Mouse (Mus musculus) thymus, postnatal 36 days (tissue): Measurements from ENCODE around the gene E2f4.

Experiments used
- DNase-seq, 2 experiments: peaks; one replicate each; pipeline ENCODE4 v3.0.0; 2022; ENCODE audit warnings: mixed read lengths in 2 of 2

The E2f4 gene

DNA sequence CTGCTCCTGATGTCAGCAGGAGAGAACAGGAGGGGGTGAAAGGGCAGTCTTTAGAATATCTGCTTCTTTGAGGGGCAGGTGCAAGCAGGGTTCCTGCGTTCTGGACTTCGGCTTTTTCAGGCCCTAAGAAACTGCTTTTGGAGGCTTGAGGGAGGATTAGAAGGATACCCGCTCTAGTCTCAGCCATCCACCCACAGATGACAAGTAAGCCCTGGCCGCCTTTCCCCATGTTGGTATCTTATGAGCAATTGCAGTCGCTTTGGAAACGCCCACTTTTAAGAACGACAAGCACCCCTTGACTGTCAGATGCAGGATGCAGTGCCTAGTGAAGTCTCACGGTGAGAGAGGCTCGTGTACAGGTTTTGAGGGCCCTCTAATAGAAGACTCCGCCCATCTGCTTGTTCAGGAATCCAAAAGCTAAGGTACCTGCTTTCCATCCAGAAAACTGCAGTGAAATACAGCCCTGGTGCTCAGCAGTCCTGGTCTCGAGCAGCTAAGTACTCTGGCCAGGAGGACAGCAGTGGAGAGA, 21.3 kb downstream of the E2f4 start:
- no peak for DNase-seq

DNA sequence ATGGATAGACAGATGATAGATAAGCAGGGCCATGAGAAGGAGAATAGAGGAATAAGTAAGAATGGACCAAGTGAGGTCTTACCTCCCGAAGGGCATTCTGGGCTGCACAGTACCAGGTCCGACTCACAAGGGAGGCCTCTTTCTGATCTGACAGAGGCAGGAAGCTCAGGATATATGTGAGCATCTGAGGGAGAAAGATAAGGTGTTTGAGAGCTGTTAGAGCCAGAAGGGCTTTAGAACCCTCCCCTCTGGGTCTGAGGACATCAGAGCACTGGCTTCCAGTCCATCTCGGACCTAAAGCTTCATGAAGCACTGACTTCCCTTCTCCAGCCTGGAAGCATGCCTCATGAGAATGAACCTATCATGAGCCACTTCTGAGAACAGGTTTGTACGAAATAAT, 25.7 kb downstream of the E2f4 start:
- DNase-seq: no peak

DNA sequence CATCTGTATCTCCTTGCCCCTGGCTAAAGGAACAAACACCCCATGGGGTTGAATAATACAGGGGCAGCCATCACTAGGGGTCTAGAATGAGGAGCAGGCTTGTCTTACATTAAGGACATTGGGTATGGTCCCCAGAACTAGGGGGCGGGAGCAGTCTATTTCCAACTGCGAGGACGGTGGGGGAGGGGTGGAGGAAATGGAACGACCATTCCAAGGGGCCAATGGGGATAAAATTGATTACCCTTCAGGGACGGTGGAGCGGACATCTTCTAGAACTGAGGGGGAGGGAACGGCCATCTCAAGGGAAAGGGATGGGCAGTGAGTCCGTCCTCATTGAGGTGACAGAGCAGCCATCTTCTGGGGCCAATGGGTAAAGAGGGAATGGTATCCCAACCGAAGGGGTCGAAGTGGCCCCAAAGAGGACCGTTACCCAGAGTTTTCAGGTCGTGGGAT, 28.2 kb downstream of the E2f4 start:
- no peak for DNase-seq

DNA sequence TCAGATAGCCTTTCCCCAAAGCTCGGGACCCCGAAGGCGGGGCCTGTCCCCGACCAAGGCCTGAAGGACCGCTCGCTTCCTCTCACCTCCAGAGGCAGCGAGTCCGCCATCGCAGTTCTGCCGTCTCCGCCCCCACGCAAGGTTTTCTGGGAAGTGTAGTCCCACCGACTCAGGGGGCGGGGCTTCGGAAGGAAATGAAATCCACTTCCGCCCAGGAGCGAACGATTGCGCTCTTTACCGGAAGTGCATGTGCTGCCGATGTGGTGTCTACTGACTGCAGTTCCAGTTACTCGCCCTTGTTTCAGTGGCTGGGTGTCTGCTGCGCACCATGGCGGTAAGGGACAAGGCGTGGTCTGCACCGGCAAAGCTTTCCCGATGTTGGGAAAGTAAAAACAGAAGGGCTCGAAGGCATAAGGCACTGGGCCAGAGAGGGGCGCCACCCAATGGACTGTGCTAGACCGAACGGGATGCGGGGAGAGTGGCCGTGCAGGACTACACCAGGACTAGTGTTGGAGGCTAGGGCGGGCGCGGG, 28.7 kb downstream of the E2f4 start, which contains the start of the genes Lrrc29 and Tmem208:
Gene Lrrc29, minus strand, starts transcription at position 138 of the 532 bp plus-strand sequence.
Gene Tmem208, plus strand, starts transcription at position 214 of the 532 bp plus-strand sequence.
- DNase-seq: peak; percentile 98

- DNase-seq: no peak
Observed at GRCm38 (mm10) chr8:105326968-105327367, 29.5 kb downstream of the E2f4 start.

GRCm38 (mm10) chr8:105330325-105330724, 32.9 kb downstream of the E2f4 start:
- DNase-seq: no peak

DNA sequence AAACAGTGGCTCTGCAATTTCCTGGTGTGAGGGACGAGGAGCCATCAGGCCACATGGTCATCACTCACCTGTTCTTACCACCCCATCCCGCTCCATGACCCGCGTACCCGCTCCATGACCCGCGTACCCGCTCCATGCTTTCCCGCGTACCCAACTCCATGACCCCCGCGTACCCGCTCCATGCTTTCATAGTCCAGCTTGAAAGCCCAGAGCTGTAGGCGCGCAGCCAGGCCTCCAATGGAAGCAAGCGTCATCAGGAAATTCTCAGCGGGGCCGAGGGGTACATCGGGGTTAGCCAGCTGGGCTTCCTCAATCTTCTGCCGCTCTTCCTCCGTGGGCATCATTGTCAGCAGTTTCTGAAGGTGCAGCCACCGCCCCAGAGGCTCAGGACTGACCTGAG, 34.0 kb downstream of the E2f4 start:
- DNase-seq: no peak

DNA sequence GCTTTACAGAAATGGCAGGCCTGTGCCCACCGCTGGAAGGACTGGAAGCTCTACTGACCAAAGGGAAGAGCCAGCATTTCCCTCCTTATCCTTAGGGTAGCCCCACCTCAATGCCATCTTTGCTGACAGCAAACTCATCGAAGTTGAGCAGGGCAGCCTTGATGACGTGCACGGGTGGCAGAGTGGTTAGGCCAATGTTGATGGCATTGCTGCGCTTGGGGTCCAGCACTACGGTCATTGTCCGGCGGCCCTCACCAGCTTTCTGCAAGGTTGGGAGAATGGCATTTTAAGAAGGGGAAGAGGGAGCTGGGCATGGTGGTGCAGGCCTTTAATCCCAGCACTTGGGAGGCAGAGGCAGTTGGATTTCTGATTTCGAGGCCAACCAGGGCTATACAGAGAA, 34.5 kb downstream of the E2f4 start:
- DNase-seq: no peak

DNA sequence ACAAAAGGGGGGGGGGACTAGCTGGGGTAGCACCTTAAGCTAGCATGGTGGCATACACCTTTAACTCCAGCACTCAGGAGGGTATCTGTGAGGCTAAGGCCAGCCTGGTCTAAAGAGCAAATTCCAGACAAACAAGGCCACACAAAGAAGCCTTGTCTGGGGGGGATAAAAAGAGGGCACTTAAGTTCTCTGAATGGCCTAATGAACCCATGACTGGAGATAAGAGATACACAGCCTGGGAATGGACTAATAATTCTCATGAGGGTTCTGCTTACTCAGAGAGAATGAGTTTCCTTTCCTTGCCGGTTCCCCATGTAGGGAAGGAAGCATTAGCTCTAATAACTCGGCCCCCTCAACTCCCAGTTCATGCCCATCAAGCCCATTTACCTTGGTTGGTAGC, 35.1 kb downstream of the E2f4 start:
- DNase-seq: no peak

- DNase-seq: no peak
Observed at GRCm38 (mm10) chr8:105336373-105337130, 39.1 kb downstream of the E2f4 start.

GRCm38 (mm10) chr8:105338992-105339391, 41.5 kb downstream of the E2f4 start:
- DNase-seq: no peak

GRCm38 (mm10) chr8:105339886-105340635, 42.6 kb downstream of the E2f4 start:
- no peak for DNase-seq

DNA sequence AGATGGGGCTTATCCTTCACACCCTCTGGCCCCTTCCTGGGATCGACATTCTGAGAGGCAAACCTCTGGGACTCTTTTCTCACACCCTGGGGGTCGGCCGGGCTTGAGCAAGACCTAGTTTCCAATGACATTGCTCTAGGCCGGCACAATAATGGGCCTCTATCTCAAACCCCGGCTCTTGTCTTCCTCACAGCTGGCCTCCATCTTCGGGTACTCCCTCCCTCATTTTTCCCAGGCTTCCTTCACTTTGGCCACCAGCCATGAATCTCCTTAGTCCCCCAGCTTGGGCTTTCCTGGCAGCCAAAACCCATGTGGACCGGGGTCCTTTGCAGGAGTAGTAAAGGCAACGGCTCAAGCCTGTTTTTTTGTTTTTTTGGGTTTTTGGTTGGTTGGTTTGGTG, 43.9 kb downstream of the E2f4 start:
- no peak for DNase-seq

DNA sequence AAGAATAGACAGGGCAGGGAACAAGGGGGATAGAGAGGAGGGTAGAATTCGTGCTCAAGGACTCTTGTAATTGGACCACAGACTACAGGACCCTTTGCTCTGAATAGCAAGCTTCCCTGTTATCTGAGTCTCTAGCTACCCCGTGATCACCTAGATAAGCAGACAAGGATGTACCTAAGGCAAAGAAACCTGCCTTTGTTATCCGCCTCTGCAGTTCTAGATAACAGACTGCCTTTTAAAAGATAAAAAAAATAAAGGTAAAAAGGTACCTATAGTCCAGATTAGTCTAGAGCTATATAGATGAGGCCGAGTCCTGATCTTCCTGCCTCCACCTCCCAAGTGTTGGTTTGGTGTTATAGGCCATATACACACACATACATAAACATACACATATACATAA, 45.3 kb downstream of the E2f4 start:
- DNase-seq: no peak

- DNase-seq: no peak
Observed at GRCm38 (mm10) chr8:105343791-105344574, 46.5 kb downstream of the E2f4 start.

DNA sequence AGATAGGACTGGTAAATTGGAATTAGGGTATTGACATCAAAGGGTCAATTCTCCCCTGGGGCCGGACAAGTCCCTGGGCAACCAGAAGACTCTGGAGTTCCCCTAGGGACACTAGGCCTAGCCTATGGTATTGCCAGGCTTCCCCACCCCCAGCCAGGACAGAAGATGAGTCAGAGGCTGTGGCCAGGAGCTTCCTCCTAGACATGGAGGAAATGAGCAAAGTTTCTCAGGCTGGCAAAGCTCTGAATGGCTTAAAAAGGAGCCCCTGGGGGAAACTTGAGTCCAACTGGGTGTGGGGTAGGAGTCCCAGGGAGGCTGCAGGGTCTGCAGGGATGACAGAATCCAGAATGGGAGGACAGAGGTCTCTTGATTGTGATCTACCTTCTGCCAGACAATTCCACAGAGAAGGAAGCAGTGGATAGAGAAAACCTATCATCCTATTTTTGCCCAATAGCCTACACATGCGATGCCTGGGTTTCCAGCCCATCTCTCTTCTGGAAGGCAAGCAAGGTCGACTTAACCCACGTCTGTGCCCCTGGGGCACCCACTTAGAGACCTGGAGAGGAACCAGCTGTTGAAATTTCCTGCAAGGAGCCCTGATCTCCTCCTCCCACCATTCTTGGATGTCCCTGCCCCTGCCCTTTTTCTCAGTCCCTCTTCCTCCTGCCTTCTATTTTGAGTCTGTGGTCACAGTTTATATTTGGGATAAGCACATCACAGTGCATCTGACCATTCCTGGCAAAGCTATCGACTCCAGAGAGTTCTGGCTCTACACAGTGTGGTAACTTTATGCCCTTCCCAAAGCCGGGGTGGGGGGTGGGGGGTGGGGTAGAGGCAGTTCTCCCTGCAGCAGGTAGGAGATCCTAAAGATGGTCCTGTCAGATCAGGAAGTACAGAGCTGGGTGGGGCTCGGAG, 47.9 kb downstream of the E2f4 start:
- DNase-seq: no peak

DNA sequence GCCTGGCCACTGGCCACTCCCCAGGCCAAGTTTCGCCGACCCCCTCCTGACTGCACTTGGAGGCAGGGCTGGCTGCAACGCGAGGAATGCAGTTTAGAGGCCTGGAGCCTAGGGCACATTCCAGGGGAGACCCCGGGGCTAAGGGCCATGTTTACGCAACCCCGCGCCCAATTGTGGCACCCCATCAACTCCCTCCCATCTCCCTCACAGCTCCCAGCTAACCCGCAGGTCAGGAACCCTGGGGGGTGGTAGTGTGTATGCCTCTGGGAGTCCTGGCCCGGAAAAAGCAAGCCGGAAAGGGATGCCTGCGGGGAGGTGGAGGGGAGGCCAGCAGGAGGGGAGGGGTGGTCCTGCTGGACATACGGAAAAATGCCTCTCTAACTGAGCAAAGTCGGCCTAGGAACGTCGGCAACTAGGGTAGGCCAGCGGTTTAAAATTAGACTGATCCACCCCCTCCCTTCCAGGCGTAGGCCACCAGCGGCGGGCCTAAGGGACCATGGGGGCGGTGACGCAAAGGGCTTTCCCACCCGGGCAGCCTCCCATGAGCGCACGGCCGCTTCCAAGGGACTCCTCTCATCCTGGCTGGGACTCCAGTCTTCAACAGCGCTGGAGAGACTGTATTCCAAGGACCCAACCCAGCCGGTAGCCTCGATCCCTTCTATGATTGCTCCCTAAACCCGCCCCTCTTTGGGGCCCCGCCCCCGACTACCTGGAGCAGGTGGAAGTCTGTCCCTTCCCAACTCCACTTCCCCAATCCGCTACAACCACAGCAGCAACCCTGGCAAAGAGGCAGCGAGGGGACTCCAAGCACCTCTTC, 49.4 kb downstream of the E2f4 start:
- peak in 1 of 2 experiments; percentile 59 for DNase-seq

- DNase-seq: peak; percentile 89
Observed at GRCm38 (mm10) chr8:105347428-105348221, 50.2 kb downstream of the E2f4 start, which contains the start of gene Fhod1. Gene Fhod1, minus strand, starts transcription at chr8:105347953.

GRCm38 (mm10) chr8:105348450-105349095, 51.1 kb downstream of the E2f4 start, which contains the start of gene Slc9a5:
Gene Slc9a5, plus strand, starts transcription at chr8:105348843.
- peak; percentile 67 to 78 for DNase-seq
